Mouse (Mus musculus): ENCODE measurements around the gene Tas2r108. TPM values are rescaled to one million over a fixed set of nuclear protein-coding genes. Genes with fewer than 3 reads are reported as not detected.

Tas2r108 gene
- 0.21 TPM in 1 of 2 replicates, not detected in the other for polyA plus RNA-seq (2014; fragmentation: Nextera tagmentation; extraction: Ambion mirVana)

DNA sequence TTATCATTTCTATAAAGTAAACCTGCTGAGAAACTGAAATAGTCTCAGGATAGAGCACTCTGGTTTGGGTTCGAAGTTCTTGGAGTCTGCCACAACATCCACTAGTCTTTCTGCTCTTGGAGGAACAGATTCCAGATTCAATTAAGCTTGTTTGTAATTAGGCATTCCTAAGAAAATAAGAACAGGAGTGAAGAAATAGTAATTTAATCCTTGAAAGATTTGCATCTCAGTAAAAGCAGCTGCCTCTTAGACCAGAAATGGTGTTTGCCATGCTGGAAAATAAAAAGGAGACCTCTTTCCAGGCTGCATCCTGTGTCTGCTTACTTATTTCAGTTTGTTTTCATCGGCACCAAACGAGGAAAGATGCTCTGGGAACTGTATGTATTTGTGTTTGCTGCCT, at the start of gene Tas2r108:
Gene Tas2r108 (plus strand): TSS at position 301 of the 400 bp plus-strand sequence.
- H3K4me1 ChIP-seq (ENCODE audit: control insufficient read depth, insufficient read depth, low read length): no peaks in the 10 kb centered on the region
- H3K36me3 ChIP-seq (replicated peaks; ENCODE audit: control insufficient read depth, insufficient read depth, low read depth, low read length): no peaks in the 10 kb centered on the region
- ATAC-seq (replicated peaks; ENCODE audit: insufficient number of reproducible peaks, low FRiP score, low TSS enrichment, low read depth): no peak
- H3K9ac ChIP-seq (replicated peaks; ENCODE audit: low read length): no peak within 1 kb of the TSS
- H3K9me3 ChIP-seq (replicated peaks; ENCODE audit: control insufficient read depth, low read length): no peaks in the 10 kb centered on the region
- DNase-seq (ENCODE audit: low spot score): no peak
- no peak within 1 kb of the TSS for H3K27ac ChIP-seq (replicated peaks; ENCODE audit: low read depth, low read length)
- 84% methylated on average over 3 of the region's 3 CpGs for WGBS
- H3K27me3 ChIP-seq (ENCODE audit: control insufficient read depth, insufficient read depth, low read length): no peaks in the 10 kb centered on the region
- H3K4me2 ChIP-seq (ENCODE audit: low read depth, low read length): no peak within 1 kb of the TSS
- no peak within 1 kb of the TSS for H3K4me3 ChIP-seq (ENCODE audit: low read depth, low read length)

DNA sequence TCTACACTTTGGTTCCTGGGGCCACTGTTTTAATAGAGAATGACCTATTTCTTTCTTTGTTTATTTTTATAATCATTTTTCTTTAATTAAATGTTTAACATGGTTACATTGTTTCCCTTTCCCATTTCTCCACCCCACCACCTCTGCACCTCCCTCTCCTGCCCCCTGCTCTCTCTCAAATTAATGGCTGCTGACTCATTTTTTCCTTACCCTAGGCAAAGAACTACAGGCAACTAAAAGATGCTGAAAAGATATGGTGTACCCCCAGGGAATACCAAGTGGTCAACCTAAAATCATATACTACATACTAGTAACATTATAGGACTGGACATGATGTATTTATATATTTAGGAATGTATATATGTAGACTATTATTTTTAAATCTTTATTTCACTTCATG, 44.7 kb upstream of the Tas2r108 start:
- H3K36me3 ChIP-seq (replicated peaks; ENCODE audit: control insufficient read depth, insufficient read depth, low read depth, low read length): no peaks in the 10 kb centered on the region
- H3K9ac ChIP-seq (replicated peaks; ENCODE audit: low read length): no peak overlapping the region
- H3K4me1 ChIP-seq (ENCODE audit: control insufficient read depth, insufficient read depth, low read length): no peaks in the 10 kb centered on the region
- H3K4me2 ChIP-seq (ENCODE audit: low read depth, low read length): no peak overlapping the region
- H3K27ac ChIP-seq (replicated peaks; ENCODE audit: low read depth, low read length): no peak overlapping the region
- H3K9me3 ChIP-seq (replicated peaks; ENCODE audit: control insufficient read depth, low read length): no peaks in the 10 kb centered on the region
- H3K27me3 ChIP-seq (ENCODE audit: control insufficient read depth, insufficient read depth, low read length): no peaks in the 10 kb centered on the region
- no peak overlapping the region for H3K4me3 ChIP-seq (ENCODE audit: low read depth, low read length)
- DNase-seq (ENCODE audit: low spot score) (no peak), ATAC-seq (replicated peaks; ENCODE audit: insufficient number of reproducible peaks, low FRiP score, low TSS enrichment, low read depth) (no peak)

DNA sequence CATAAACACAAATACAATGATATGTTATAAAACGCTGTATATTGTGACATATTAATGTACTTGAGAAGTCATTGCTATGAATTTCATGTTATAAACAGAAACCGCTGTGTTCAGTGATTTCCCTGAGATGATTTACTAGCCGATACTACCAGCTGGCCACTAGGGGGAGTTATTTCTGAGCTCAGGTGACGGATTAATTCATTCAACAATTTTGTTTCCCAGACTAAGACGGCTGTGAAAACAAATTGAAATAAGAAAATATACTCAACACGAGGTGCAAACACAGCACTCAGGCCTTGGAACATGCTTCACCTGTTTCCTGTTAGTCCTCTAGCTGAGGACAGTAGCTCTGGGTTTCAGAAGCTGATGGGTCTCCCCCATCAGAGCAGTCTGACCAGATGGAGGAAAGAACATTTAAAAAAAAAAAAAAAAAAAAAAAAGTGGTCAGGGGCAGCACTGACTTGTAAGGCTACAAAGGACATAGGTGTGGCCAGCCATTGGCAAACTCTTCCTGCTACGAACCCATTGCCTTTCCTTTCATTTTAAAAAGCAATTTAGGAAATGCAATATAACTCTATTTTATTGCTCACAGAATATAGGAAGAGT, 38.8 kb upstream of the Tas2r108 start:
- H3K9ac ChIP-seq (replicated peaks; ENCODE audit: low read length): no peak overlapping the region
- H3K27me3 ChIP-seq (ENCODE audit: control insufficient read depth, insufficient read depth, low read length): no peaks in the 10 kb centered on the region
- no peaks in the 10 kb centered on the region for H3K36me3 ChIP-seq (replicated peaks; ENCODE audit: control insufficient read depth, insufficient read depth, low read depth, low read length)
- no peak overlapping the region for H3K4me2 ChIP-seq (ENCODE audit: low read depth, low read length)
- no peaks in the 10 kb centered on the region for H3K9me3 ChIP-seq (replicated peaks; ENCODE audit: control insufficient read depth, low read length)
- DNase-seq (ENCODE audit: low spot score) (peak; percentile 73), ATAC-seq (replicated peaks; ENCODE audit: insufficient number of reproducible peaks, low FRiP score, low TSS enrichment, low read depth) (no peak)
- no peak overlapping the region for H3K4me3 ChIP-seq (ENCODE audit: low read depth, low read length)
- 21% methylated on average over 7 of the region's 7 CpGs for WGBS
- no peaks in the 10 kb centered on the region for H3K4me1 ChIP-seq (ENCODE audit: control insufficient read depth, insufficient read depth, low read length)
- H3K27ac ChIP-seq (replicated peaks; ENCODE audit: low read depth, low read length): no peak overlapping the region

DNA sequence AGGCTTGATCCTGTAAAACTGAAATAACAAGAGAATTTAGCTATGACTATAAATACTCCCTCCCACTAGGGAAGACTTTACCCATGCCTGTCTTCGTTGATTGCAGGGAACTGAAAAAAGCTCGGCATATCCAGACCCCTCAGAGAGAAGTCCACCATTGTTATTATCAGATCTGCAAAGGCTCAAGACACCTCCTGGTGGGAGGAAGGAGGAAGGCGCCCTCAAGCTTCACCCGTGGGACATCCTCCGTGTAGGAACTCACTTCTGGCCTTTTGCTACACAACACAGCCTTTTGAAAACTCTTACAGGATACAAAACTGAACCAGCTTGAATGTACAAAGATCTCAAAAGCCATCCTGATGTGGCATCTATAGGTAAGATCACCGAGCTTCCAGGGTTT, 27.6 kb upstream of the Tas2r108 start:
- H3K9me3 ChIP-seq (replicated peaks; ENCODE audit: control insufficient read depth, low read length): no peaks in the 10 kb centered on the region
- no peaks in the 10 kb centered on the region for H3K27me3 ChIP-seq (ENCODE audit: control insufficient read depth, insufficient read depth, low read length)
- DNase-seq (ENCODE audit: low spot score) (no peak), ATAC-seq (replicated peaks; ENCODE audit: insufficient number of reproducible peaks, low FRiP score, low TSS enrichment, low read depth) (no peak)
- no peak overlapping the region for H3K9ac ChIP-seq (replicated peaks; ENCODE audit: low read length)
- H3K27ac ChIP-seq (replicated peaks; ENCODE audit: low read depth, low read length): no peak overlapping the region
- no peaks in the 10 kb centered on the region for H3K36me3 ChIP-seq (replicated peaks; ENCODE audit: control insufficient read depth, insufficient read depth, low read depth, low read length)
- H3K4me2 ChIP-seq (ENCODE audit: low read depth, low read length): no peak overlapping the region
- H3K4me3 ChIP-seq (ENCODE audit: low read depth, low read length): no peak overlapping the region
- no peaks in the 10 kb centered on the region for H3K4me1 ChIP-seq (ENCODE audit: control insufficient read depth, insufficient read depth, low read length)
- 55% methylated on average over 6 of the region's 6 CpGs for WGBS

DNA sequence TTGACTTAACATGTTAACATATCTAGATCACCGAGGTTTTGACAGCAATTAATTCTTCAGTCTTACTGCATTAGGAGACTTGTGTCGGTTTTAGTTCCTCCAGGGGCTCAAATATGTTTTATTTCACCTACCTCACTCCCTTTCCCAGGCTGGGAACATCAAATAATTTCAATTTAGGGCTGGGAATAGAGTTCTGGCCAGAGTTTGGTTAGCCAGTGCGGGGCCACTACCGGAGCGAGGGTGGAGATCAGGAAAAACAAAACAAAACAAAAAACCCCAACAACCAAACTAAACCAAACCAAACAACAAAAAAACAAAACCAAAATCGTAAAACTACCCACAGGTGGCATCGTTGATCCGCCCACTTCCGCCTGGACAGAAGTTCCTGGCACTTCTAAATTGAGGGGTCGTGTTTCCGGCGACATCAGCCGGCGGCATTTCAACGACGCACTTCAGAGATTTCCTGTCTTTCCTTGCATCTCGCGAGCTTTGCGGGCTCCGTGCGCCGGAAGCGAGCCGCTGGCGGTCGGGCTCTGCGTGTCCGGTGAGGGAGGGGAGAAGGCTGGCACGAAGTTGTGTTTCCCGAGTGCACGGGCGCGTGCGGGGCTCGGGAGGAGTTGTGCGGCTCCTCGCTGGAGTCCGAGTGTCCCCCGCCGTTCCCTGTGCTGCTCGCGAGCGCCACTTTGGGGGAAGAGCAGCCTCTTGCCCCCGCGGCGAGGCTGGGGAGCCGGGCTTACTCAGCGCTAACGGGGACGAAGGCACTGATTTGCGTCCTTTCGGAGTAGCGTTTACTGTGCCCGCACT, 22.2 kb upstream of the Tas2r108 start, which contains the start of gene Ssbp1:
Gene Ssbp1 (plus strand): TSS at position 437 of the 804 bp plus-strand sequence.
- DNase-seq (ENCODE audit: low spot score) (peak; percentile 95), ATAC-seq (replicated peaks; ENCODE audit: insufficient number of reproducible peaks, low FRiP score, low TSS enrichment, low read depth) (peak; percentile 94)
- Histone ChIP-seq H3K9ac (replicated peaks; ENCODE audit: low read length) (peak within 1 kb of the TSS; percentile 84), H3K4me1 (ENCODE audit: control insufficient read depth, insufficient read depth, low read length) (no peaks in the 10 kb centered on the region; the same call in 1 of the 2 replicates), H3K4me2 (ENCODE audit: low read depth, low read length) (peak within 1 kb of the TSS; percentile 46), H3K9me3 (replicated peaks; ENCODE audit: control insufficient read depth, low read length) (no peaks in the 10 kb centered on the region), H3K4me3 (ENCODE audit: low read depth, low read length) (peak within 1 kb of the TSS; percentile 57), H3K27ac (replicated peaks; ENCODE audit: low read depth, low read length) (peak within 1 kb of the TSS; percentile 89), H3K36me3 (replicated peaks; ENCODE audit: control insufficient read depth, insufficient read depth, low read depth, low read length) (peaks cover 3% of the 10 kb centered on the region; the same call in 1 of the 2 replicates), H3K27me3 (ENCODE audit: control insufficient read depth, insufficient read depth, low read length) (no peaks in the 10 kb centered on the region)
- 1% methylated on average over 54 of the region's 54 CpGs for WGBS

DNA sequence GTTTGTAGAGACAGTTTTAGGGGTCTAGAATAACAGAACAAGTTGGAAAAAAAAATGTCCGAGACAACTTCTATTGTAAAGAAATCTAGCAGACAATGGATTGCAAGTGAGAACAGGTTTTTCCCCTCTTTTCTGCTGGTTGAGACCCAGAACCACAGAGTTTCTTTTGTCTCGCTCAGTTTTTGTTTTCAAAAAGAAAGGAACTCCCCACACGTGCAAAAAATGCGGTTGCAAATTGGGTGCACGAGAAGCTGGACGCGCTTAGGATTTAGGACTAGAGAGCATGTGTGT, 21.7 kb upstream of the Tas2r108 start:
- ATAC-seq (replicated peaks; ENCODE audit: insufficient number of reproducible peaks, low FRiP score, low TSS enrichment, low read depth): no peak
- peaks cover 3% of the 10 kb centered on the region; the same call in 1 of the 2 replicates for H3K36me3 ChIP-seq (replicated peaks; ENCODE audit: control insufficient read depth, insufficient read depth, low read depth, low read length)
- no peaks in the 10 kb centered on the region for H3K27me3 ChIP-seq (ENCODE audit: control insufficient read depth, insufficient read depth, low read length)
- H3K4me3 ChIP-seq (ENCODE audit: low read depth, low read length): peak overlapping the region; percentile 57
- 0% methylated on average over 7 of the region's 7 CpGs for WGBS
- H3K9ac ChIP-seq (replicated peaks; ENCODE audit: low read length): peak overlapping the region; percentile 84
- peak; percentile 59 for DNase-seq (ENCODE audit: low spot score)
- H3K9me3 ChIP-seq (replicated peaks; ENCODE audit: control insufficient read depth, low read length): no peaks in the 10 kb centered on the region
- H3K4me1 ChIP-seq (ENCODE audit: control insufficient read depth, insufficient read depth, low read length): no peaks in the 10 kb centered on the region; the same call in 1 of the 2 replicates
- H3K27ac ChIP-seq (replicated peaks; ENCODE audit: low read depth, low read length): peak overlapping the region; percentile 89
- H3K4me2 ChIP-seq (ENCODE audit: low read depth, low read length): peak overlapping the region; percentile 46

DNA sequence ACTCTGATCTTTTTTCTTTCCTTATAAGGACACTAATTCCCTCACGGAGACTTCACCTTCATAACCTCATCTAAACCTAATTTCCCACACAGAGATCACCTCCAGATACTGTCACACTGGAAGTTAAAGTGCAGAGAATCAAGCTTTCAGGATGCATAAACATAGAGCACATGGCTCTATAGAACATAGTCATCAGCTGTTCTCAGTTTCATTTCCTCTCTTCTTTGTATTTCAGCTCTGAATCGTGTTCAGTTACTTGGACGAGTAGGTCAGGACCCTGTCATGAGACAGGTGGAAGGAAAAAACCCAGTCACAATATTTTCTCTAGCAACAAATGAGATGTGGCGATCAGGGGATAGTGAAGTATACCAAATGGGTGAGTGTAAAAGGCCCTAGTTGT, 17.2 kb upstream of the Tas2r108 start:
- Histone ChIP-seq H3K9ac (replicated peaks; ENCODE audit: low read length) (no peak overlapping the region), H3K27me3 (ENCODE audit: control insufficient read depth, insufficient read depth, low read length) (no peaks in the 10 kb centered on the region), H3K4me1 (ENCODE audit: control insufficient read depth, insufficient read depth, low read length) (no peaks in the 10 kb centered on the region; the same call in 1 of the 2 replicates), H3K4me3 (ENCODE audit: low read depth, low read length) (no peak overlapping the region), H3K4me2 (ENCODE audit: low read depth, low read length) (no peak overlapping the region), H3K36me3 (replicated peaks; ENCODE audit: control insufficient read depth, insufficient read depth, low read depth, low read length) (peaks cover 10% of the 10 kb centered on the region), H3K9me3 (replicated peaks; ENCODE audit: control insufficient read depth, low read length) (no peaks in the 10 kb centered on the region), H3K27ac (replicated peaks; ENCODE audit: low read depth, low read length) (no peak overlapping the region)
- DNase-seq (ENCODE audit: low spot score): no peak
- ATAC-seq (replicated peaks; ENCODE audit: insufficient number of reproducible peaks, low FRiP score, low TSS enrichment, low read depth): no peak
- WGBS: 80% methylated on average over 4 of the region's 4 CpGs

DNA sequence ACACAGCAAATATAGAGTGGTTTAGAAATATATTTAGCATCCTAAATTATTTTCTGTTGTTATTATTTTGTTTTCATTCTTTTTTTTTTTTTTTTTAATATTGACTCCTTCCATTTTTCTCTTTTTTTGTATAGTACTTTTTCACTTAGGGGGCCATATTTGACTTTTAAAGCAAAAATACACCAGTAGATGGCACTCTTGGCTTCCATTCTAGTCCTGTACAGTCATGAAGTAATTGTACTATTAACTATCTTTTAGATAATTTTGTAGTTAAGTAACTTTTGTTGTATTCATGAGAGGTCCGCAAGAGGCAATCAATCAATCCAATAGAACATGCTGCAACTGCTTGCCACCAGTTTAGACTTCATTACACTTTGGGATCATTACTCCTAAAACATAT, 13.6 kb upstream of the Tas2r108 start:
- ATAC-seq (replicated peaks; ENCODE audit: insufficient number of reproducible peaks, low FRiP score, low TSS enrichment, low read depth) (no peak), DNase-seq (ENCODE audit: low spot score) (peak; percentile 49)
- Histone ChIP-seq H3K9ac (replicated peaks; ENCODE audit: low read length) (no peak overlapping the region), H3K4me1 (ENCODE audit: control insufficient read depth, insufficient read depth, low read length) (no peaks in the 10 kb centered on the region), H3K9me3 (replicated peaks; ENCODE audit: control insufficient read depth, low read length) (no peaks in the 10 kb centered on the region), H3K36me3 (replicated peaks; ENCODE audit: control insufficient read depth, insufficient read depth, low read depth, low read length) (peaks cover 12% of the 10 kb centered on the region), H3K4me3 (ENCODE audit: low read depth, low read length) (no peak overlapping the region), H3K4me2 (ENCODE audit: low read depth, low read length) (no peak overlapping the region), H3K27me3 (ENCODE audit: control insufficient read depth, insufficient read depth, low read length) (no peaks in the 10 kb centered on the region), H3K27ac (replicated peaks; ENCODE audit: low read depth, low read length) (no peak overlapping the region)
- WGBS: 91% methylated on average over 1 of the region's 1 CpGs
